Mouse (Mus musculus) embryo, embryonic 11 days (tissue): ENCODE data around the gene Ifna7.
"Not testable (repeated sequence)": the region's sequence is repeated elsewhere in the genome, so short reads cannot be mapped to it uniquely, and the experiment has no call there.

Experiments used
- DNase-seq: peaks from one replicate; pipeline ENCODE4 v3.0.0-alpha.2; 2015

Gene Ifna7

GRCm38 (mm10) chr4:88815928-88816327 is at the start of gene Ifna7:
Ifna7 (plus strand) TSS chr4:88816228.
- no peak for DNase-seq

GRCm38 (mm10) chr4:88773534-88773933 is 42.5 kb upstream of the Ifna7 start, which contains the start of gene Gm13290:
Gm13290 (plus strand) TSS chr4:88773834.
- DNase-seq: not testable (repeated sequence)

- DNase-seq: not testable (repeated sequence)
Observed at GRCm38 (mm10) chr4:88776622-88777021, 39.4 kb upstream of the Ifna7 start, which contains the start of gene Gm13289. Gm13289 (plus strand) TSS chr4:88776922.

GRCm38 (mm10) chr4:88779550-88779949 is 36.5 kb upstream of the Ifna7 start, which contains the start of gene Gm13272:
Gm13272 (plus strand) TSS chr4:88779850.
- DNase-seq: not testable (repeated sequence)

GRCm38 (mm10) chr4:88780320-88780719 is 35.7 kb upstream of the Ifna7 start:
- DNase-seq: not testable (repeated sequence)

GRCm38 (mm10) chr4:88781831-88782230 is 34.2 kb upstream of the Ifna7 start, which contains the start of gene Ifnz:
Ifnz (plus strand) TSS chr4:88782131.
- not testable (repeated sequence) for DNase-seq

GRCm38 (mm10) chr4:88782335-88782734 is 33.7 kb upstream of the Ifna7 start:
- not testable (repeated sequence) for DNase-seq

- DNase-seq: not testable (repeated sequence)
Observed at GRCm38 (mm10) chr4:88785409-88785808, 30.6 kb upstream of the Ifna7 start, which contains the start of gene Gm13276. Gm13276 (plus strand) TSS chr4:88785709.

GRCm38 (mm10) chr4:88788402-88788801 is 27.6 kb upstream of the Ifna7 start, which contains the start of gene Gm13277:
Gm13277 (plus strand) TSS chr4:88788632.
- not testable (repeated sequence) for DNase-seq

- not testable (repeated sequence) for DNase-seq
Observed at GRCm38 (mm10) chr4:88791250-88791649, 24.8 kb upstream of the Ifna7 start, which contains the start of gene Gm13278. Gm13278 (plus strand) TSS chr4:88791550.

GRCm38 (mm10) chr4:88793936-88794675 is 21.9 kb upstream of the Ifna7 start, which contains the start of gene Gm13275:
Gm13275 (plus strand) TSS chr4:88794487.
- DNase-seq: not testable (repeated sequence)

- DNase-seq: not testable (repeated sequence)
Observed at GRCm38 (mm10) chr4:88797097-88797496, 18.9 kb upstream of the Ifna7 start, which contains the start of gene Gm13279. Gm13279 (plus strand) TSS chr4:88797397.

- not testable (repeated sequence) for DNase-seq
Observed at GRCm38 (mm10) chr4:88799365-88799764, 16.7 kb upstream of the Ifna7 start, which contains the start of gene Gm13285. Gm13285 (plus strand) TSS chr4:88799665.

GRCm38 (mm10) chr4:88802954-88803353 is 13.1 kb upstream of the Ifna7 start, which contains the start of gene Gm13287:
Gm13287 (plus strand) TSS chr4:88803254.
- not testable (repeated sequence) for DNase-seq

GRCm38 (mm10) chr4:88805231-88805630 is 10.8 kb upstream of the Ifna7 start, which contains the start of gene Gm13288:
Gm13288 (plus strand) TSS chr4:88805531.
- not testable (repeated sequence) for DNase-seq

GRCm38 (mm10) chr4:88805761-88806160 is 10.3 kb upstream of the Ifna7 start:
- not testable (repeated sequence) for DNase-seq

GRCm38 (mm10) chr4:88819659-88820058 is 3.6 kb downstream of the Ifna7 start, which contains the start of gene Ifna11:
Ifna11 (plus strand) TSS chr4:88819959.
- no peak for DNase-seq

- peak; percentile 37 for DNase-seq
Observed at GRCm38 (mm10) chr4:88822995-88823394, 7.0 kb downstream of the Ifna7 start.

GRCm38 (mm10) chr4:88827116-88827515 is 11.1 kb downstream of the Ifna7 start, which contains the start of gene Ifna6:
Ifna6 (plus strand) TSS chr4:88827416.
- DNase-seq: not testable (repeated sequence)

GRCm38 (mm10) chr4:88830523-88830922 is 14.5 kb downstream of the Ifna7 start:
- peak; percentile 39 for DNase-seq

- not testable (repeated sequence) for DNase-seq
Observed at GRCm38 (mm10) chr4:88835225-88835624, 19.2 kb downstream of the Ifna7 start, which contains the start of gene Ifna5. Ifna5 (plus strand) TSS chr4:88835525.

- DNase-seq: peak; percentile 28
Observed at GRCm38 (mm10) chr4:88838828-88839227, 22.8 kb downstream of the Ifna7 start.

- no peak for DNase-seq
Observed at GRCm38 (mm10) chr4:88840058-88840457, 24.0 kb downstream of the Ifna7 start.
